Mouse (Mus musculus) brain, embryonic 14.5 days (tissue): ENCODE results near the gene Notch2.

Experiments used
- CTCF ChIP-seq: fragments of 200-500 bp; IDR thresholded peaks from 2 replicates; pipeline ENCODE4 v1.5.1; 2012; ENCODE audit warnings: inconsistent platforms, mild to moderate bottlenecking, moderate library complexity, borderline replicate concordance; ENCODE audit not compliant: insufficient read depth, insufficient read length; ENCODE audit errors: extremely low read depth
- POLR2A ChIP-seq: fragments of 200-500 bp; IDR thresholded peaks from 2 replicates; pipeline ENCODE4 v1.6.1; 2012; ENCODE audit warnings: mild to moderate bottlenecking, inconsistent platforms, borderline replicate concordance; ENCODE audit not compliant: poor library complexity, insufficient read depth, insufficient read length, severe bottlenecking; ENCODE audit errors: extremely low read depth

DNA sequence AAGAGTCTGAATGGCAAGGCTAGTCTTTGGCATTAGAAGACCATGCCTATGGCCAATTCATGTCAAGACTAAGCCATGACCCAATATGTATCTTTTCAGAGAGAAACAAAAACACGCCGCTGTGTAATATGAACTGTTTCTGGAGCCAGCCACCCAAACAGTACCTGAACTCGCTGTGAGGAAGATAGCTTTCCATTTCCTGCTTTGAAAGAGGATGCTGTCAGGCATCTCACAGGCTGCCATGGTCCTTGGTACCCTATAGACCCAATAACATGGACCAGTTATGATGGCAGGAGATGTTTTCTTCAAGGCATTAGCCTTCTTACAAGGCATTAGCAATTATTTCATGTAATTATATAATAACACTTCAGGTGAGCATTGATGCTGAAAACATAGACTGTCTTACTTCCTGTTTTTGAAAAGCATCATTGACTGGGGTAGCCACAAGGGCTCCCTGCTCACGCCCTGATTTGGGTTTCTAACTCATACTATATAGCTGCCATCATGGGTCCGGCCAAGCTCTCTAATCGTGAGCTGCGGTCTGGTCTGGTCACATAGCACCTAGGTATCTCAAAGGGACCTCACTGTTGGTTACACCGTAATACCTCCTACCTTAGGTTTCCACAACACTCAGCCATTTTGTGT lies 32.5 kb upstream of the Notch2 start:
- no peak for TF ChIP-seq CTCF
- TF ChIP-seq POLR2A, result no peak
